Mouse (Mus musculus): ENCODE data around the gene Gm21962.

DNA sequence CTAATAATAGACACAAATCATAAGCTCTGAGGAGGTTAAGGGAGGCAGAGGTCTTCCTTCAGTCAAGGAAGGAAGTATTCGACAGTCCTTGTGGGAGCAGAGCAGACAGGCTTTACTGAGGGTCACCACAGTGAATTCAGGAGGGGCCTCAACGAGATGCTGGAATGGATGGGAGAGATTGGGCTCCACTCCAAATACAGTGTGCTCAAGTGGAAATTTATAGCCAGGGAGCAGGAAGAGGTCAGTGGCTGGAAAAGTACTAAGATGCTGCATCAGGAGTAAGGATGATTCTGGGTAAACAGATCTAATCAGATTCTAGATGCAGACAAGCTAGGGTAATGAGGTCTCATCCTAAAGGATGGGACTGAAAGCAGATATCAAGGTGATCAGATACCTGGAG lies 44.6 kb downstream of the Gm21962 start:
- no peak for TF ChIP-seq CTCF (IDR thresholded peaks at IDR 0.05; ENCODE audit: control insufficient read depth, insufficient read depth, insufficient read length)
- no peak for TF ChIP-seq USF1 (IDR thresholded peaks at IDR 0.05; ENCODE audit: low read depth)
